In the genomic region with DNA sequence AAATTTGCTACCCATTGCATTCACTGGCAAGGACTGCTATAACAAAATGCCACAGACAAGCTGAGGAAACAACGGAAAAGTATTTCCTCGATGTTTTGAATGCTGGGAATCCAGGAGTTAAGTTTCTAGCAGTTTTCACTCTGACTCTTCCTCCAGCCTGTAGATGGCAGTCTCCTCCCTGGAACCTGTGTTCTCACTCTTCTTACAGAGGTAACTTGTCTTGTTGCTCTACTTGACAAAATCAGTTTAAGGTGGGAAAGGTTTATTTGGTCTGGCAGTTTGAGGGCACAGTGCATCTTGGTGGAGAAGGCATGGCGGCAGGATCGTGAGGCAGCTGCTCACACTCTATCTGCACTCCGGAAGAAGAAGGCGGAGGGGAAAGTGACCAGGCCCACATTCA, we compare ENCODE assay signal across 9 mouse cellular contexts.
DNase-seq lines count a peak whose midpoint lies in the region; ATAC-seq and TF ChIP-seq lines count a peak whose summit lies in the region.
"Had no signal": no experiment of that assay in that cellular context is flagged by ENCODE, and none has a peak within 500 bp of the region (broad histone marks: within the 10 kb centered on the region; RNA-seq: fewer than 3 reads in every experiment).

No protein-coding gene starts in this region.

- POLR2A ChIA-PET in Patski (lab: Charles Lee): no interaction called here

- H3K4me3 ChIP-seq in left cerebral cortex, adult 2 months: no peak overlapping the region
- H3K4me3 ChIP-seq: erythroblast, embryonic 14.5 days had no signal

- peak; percentile 12 for DNase-seq in cerebellum, adult 9-10 months
- no peak for DNase-seq in left cerebral cortex, adult 2 months (ENCODE audit: extremely low spot score in 1 of 2, low spot score in 2 of 2)
- DNase-seq in left cerebral cortex, postnatal 36 days (ENCODE audit: low spot score in 2 of 2): no peak
- no peak for DNase-seq in Patski (ENCODE audit: low read depth, low spot score)
- peak; percentile 51 for DNase-seq in lung, postnatal 36 days
- no peak for DNase-seq in natural killer cell, adult 2 months (ENCODE audit: low spot score in 2 of 2)
- DNase-seq in ovary, postnatal 36 days (ENCODE audit: low spot score): no peak

- peak; percentile 79 for TF ChIP-seq CTCF in left cerebral cortex, adult 2 months (IDR thresholded peaks at IDR 0.05)
- TF ChIP-seq CTCF in Patski (IDR thresholded peaks at IDR 0.05): peak; percentile 71

- peaks cover 4% of the 10 kb centered on the region for H3K27me3 ChIP-seq in Patski

- CTCF ChIA-PET in Patski (lab: Charles Lee): interaction anchor here (1.1 to 1.2 kb wide), 2 partner anchors 17 to 471 kb away, joined by 3 read pairs; no protein-coding TSS in a partner anchor

- intact Hi-C loops in left cerebral cortex, adult 2 months (cut with DNase I): loop anchor here (10.0 kb wide), 2 partner anchors 313 to 753 kb away; no protein-coding TSS in a partner anchor
- intact Hi-C loops in left cerebral cortex, postnatal 36 days (cut with DNase I): no loop called here

- no peak overlapping the region for H3K27ac ChIP-seq in left cerebral cortex, adult 2 months

- in situ Hi-C loops in Patski (cut with MboI; ENCODE audit: low pct_unique_long_range_greater_than_20kb): loop anchor here (10.0 kb wide), 3 partner anchors 193 to 473 kb away; a partner anchor contains a TSS

- no peak for ATAC-seq in cerebellum, adult (ENCODE audit: insufficient number of reproducible peaks, low FRiP score, low TSS enrichment)
- ATAC-seq in Patski: no peak

Comparison
In these comparisons a context has a peak if more than half of its experiments do, and no peak if none do; other contexts are left out.
1. DNase-seq: peak in cerebellum, adult 9-10 months (single experiment) and lung, postnatal 36 days (single experiment); none in left cerebral cortex, adult 2 months (0 of 2), left cerebral cortex, postnatal 36 days (0 of 2), Patski (single experiment), natural killer cell, adult 2 months (0 of 2) and ovary, postnatal 36 days (single experiment).